Mouse (Mus musculus): ENCODE results near the gene Ttf2. TPM values are rescaled to one million over a fixed set of nuclear protein-coding genes. Genes with fewer than 3 reads are reported as not detected.

Gene Ttf2
- total RNA-seq, 2 experiments from 2014 or later: 15.1 to 16.5 TPM

GRCm38 (mm10) chr3:100920611-100921140, 48.8 kb downstream of the Ttf2 start:
- no peak for DNase-seq (ENCODE audit: low spot score in 2 of 2)

- DNase-seq (ENCODE audit: low spot score in 2 of 2): no peak
Observed at GRCm38 (mm10) chr3:100916844-100917243, 52.6 kb downstream of the Ttf2 start.

- no peak for DNase-seq (ENCODE audit: low spot score in 2 of 2)
Observed at GRCm38 (mm10) chr3:100911498-100912213, 57.8 kb downstream of the Ttf2 start.

GRCm38 (mm10) chr3:100911026-100911425, 58.4 kb downstream of the Ttf2 start:
- no peak for DNase-seq (ENCODE audit: low spot score in 2 of 2)

GRCm38 (mm10) chr3:100910621-100911020, 58.8 kb downstream of the Ttf2 start:
- no peak for DNase-seq (ENCODE audit: low spot score in 2 of 2)

- no peak for DNase-seq (ENCODE audit: low spot score in 2 of 2)
Observed at GRCm38 (mm10) chr3:100908594-100908993, 60.9 kb downstream of the Ttf2 start.

GRCm38 (mm10) chr3:100906916-100907315, 62.5 kb downstream of the Ttf2 start:
- DNase-seq (ENCODE audit: low spot score in 2 of 2): no peak

GRCm38 (mm10) chr3:100906128-100906527, 63.3 kb downstream of the Ttf2 start:
- no peak for DNase-seq (ENCODE audit: low spot score in 2 of 2)

GRCm38 (mm10) chr3:100895500-100895899, 74.0 kb downstream of the Ttf2 start:
- DNase-seq (ENCODE audit: low spot score in 2 of 2): no peak

GRCm38 (mm10) chr3:100892383-100893335, 76.8 kb downstream of the Ttf2 start:
- DNase-seq (ENCODE audit: low spot score in 2 of 2): no peak

GRCm38 (mm10) chr3:100890406-100890805, 79.1 kb downstream of the Ttf2 start:
- no peak for DNase-seq (ENCODE audit: low spot score in 2 of 2)

- no peak for DNase-seq (ENCODE audit: low spot score in 2 of 2)
Observed at GRCm38 (mm10) chr3:100889234-100889633, 80.2 kb downstream of the Ttf2 start.

Other genes with a start within 250 kb of the Ttf2 start
- gene Vtcn1, start 144.2 kb downstream of the Ttf2 start, total RNA-seq (2021): under 1 TPM; 0.14 to 0.48 TPM
- 1 to 10 TPM; 5.7 to 6.3 TPM for gene Trim45, start 47.5 kb downstream of the Ttf2 start, total RNA-seq (2021)
- under 1 TPM; 0.08 to 0.25 TPM for gene Cd101, start 59.9 kb upstream of the Ttf2 start, total RNA-seq (2021)
- gene Ptgfrn, start 140.6 kb upstream of the Ttf2 start, total RNA-seq (2021): 10 to 100 TPM; 49.4 to 49.5 TPM

Data from adrenal gland, postnatal 4 days (tissue).